Mouse (Mus musculus) spleen, embryonic (tissue): Measurements from ENCODE around the gene Aadac.

Experiments
- CTCF ChIA-PET: fragments of 350-600 bp; sonication (Branson Sonifier 250); formaldehyde crosslinking; loops from one replicate; lab custom pipeline; 2022; lab: Charles Lee

Aadac gene

DNA sequence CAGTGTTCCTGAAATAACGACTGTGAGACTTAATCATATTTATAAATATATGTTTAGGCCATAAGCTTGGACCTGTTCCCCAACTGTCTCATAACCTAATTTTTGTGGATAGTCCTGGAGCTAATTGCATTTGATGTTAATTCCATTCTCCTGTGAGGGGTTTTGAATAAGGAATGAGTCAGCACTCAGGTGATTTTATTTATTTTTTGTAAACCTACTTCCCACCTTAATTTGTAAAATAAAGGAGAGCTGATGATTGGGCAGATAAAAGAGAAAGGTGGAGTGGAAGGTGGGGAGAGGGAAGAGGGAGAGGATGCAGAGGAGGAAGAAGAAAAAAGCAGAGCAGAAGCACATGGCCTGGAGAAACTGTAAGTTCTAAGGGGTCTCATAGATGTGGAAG, at the start of gene Aadac:
TSS of gene Aadac (plus strand) at position 301 of the 400 bp plus-strand sequence.
- CTCF ChIA-PET = no interaction called here

DNA sequence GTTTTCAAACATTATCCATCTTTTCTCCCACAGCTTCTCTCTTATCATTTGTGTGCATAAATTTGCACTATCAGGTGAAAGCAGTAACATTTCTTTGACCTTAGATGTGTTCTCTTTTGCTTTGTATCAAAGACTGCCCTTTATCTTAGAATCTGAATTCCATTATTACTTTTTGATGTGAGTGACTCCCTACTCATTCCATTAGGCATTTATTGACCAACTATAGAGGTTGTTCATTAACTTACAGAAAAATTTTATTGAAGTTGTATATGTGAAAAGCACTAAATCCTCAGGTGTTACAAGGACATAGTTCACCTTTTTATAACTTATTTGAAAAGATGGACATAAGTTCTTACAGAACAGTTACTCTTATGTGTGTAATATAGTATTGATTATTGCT, 21.9 kb upstream of the Aadac start:
- CTCF ChIA-PET = no interaction called here

DNA sequence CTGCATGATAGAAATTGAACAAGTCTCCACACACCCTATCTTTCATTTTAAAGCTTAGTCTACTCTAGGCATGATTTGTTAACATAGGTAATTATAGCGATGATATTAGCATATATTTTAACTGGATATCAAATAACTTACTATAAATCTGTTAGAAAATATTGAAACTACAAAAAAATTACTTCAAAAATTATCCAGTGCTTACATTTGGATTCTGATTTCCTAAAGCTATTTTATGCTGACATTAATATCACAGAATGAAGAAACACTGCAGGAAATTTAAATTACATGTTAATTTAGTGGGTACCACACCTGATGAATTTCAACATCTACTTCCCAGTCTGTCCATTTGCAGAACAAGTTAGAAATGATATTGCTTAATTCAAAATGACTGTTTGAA, 19.1 kb upstream of the Aadac start, which contains the start of gene Aadacl2:
TSS of gene Aadacl2 (plus strand) at position 301 of the 400 bp plus-strand sequence.
- CTCF ChIA-PET = no interaction called here

DNA sequence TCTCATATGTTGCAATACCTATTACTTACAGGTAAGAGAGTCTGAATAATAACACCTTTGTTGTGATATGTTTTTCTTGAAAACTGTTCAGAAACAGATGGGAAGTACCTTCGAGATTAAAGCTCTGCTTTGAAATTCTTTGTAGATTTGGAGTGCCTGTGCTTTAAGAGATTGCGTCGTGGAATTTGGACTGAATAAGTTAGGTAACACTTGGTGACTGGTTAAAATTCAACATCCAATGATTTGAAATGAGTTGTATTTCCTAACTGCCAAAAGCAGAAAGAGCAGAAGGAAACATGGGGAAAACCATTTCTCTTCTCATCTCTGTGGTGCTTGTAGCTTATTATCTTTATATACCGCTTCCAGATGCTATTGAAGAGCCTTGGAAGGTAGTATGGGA, 6.0 kb downstream of the Aadac start:
- CTCF ChIA-PET = no interaction called here

DNA sequence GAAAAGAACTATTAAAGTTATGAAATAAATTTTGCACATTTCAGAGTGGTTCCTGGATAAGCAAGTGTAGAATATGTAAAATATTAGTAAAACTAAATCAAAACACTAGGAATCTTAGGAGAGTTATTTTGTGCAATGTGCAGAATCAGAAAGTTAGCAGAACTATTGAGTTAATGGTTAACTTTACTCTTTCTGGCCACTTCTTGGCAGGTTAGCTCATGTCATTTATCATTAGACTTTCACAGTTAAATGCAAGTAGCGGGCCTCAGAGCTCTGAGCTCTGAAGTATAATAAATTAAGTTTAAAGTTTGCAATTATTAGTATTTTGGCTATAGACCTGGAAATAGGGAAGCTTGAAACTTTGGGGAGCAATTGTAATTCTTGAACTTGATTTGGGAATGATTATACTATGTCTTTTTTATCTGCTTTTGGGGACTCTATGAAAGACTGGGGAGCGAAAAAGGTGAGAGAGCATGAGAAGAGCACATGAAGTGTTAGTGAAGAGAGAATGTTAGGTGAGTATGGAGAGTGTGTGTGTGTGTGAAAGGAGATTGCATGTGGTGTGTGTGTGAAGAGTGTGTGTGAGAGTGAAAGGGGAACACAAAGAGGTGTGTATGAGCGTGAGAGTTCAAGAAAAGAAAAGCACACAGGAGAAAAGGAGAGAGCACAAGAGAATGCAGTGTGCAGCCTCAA, 20.9 kb downstream of the Aadac start:
- CTCF ChIA-PET = no interaction called here

DNA sequence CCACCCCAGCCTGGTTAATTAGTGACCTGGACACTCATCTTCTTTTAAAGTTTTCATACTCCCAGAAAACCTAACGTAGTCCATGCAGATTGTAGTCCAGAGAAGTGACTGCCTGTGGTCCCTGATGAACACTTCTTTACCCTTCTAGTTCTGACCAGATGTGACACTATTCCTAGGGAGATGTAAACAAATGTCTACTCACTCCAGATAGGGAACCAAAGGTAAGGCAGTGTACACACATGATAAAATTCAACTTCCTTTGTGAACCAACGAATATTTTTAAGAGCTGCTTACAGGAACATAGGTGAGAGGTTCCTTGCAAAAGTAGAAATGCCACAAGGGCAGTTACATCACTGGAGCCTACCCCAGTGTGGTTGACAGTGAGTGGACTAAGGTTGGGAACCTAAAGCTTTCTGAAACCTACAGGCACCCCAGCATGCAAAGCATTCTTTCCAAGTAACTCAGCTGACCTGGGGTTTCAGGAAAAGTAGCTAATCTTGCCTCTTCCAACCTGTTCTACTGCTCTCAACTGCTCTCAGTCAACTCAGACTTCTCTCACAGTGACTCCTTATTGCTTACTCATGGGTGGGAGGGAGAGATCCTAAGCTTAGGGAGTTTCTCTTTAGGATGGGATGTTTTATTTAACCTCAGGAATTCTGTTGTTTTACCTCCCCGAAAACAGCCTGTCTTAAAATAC, 27.9 kb downstream of the Aadac start:
- CTCF ChIA-PET = no interaction called here

DNA sequence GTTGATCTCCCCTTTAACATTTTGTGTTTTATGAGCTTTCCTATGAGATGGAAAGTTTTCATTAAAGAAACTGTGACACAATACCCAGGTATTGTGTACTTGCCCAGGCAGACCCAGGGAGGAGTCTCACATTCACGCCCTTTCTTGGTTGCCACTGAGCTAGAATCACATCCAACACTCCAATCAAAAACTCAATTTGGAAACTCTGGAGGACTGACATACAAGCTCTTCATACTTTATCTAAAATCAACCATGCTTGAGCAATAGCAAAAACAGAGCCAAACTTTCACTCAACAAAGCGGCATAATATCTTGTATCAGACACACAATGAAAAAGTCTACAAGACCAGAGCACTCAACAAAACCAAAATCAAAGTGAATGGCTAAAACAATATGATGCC, 28.4 kb downstream of the Aadac start:
- CTCF ChIA-PET = no interaction called here

DNA sequence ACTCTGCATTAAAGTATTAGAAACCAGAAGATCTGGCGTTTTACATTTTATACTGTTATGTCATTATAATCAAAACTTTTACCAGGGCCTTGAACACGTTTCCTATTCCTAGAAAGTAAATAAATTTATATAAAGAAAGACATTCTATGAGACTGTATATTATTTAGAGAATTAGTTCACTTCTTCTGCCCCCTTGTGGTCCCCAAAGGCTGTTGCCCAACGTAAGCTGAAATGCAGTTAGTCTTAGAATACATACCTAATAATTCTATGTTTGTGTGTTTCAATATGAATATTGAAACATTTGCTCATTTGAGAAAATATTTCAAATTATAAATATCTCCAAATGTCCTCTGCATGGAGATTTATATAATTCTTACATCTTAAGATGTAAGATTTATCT, 30.9 kb downstream of the Aadac start:
- CTCF ChIA-PET = no interaction called here

DNA sequence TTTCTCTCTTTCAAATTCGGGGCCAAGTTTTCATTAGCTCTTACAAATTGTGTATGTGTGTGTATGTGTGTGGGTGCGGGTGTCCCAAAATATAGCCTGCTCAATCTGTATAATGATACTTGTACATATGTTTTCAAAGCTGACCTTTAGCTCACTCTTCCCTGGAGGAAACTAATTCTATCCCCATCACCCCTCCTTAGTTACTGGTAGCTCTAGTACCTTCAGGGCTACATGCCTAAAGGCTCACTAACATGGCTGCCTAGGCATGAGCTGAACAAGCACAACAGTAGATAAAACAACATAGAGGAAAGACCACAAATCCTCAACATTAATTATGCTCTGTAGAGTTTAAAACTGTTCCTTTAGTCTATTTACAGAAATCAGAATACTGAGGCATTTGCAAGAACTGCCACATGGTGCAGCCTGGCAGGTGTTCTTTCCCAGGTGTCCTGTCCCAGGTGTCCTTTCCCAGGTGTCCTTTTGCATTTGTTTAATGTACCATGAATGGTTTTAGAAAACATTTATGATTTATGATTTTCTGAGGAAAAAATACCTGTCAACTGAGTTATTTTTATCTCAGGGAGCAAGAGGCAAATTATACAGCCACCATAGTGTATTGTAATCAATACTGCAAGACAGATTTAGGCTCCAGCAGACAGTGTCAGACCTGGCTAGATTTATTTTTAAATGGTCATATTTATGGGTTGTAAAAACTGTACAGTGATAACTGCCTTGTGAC, 31.7 kb downstream of the Aadac start:
- CTCF ChIA-PET = no interaction called here

DNA sequence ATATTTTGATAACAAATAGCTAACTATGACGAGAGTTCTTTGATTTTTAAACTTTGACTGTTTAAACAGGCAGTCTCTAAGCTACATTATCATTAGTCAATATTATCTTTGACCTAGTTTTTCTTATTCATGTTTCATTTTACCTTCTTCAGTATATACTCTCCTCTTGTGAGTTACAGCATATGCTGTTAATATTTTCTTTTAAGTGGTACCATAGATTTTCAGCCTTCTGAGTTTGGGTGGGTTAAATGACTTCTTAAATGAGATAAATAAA, 32.2 kb downstream of the Aadac start:
- CTCF ChIA-PET = no interaction called here

DNA sequence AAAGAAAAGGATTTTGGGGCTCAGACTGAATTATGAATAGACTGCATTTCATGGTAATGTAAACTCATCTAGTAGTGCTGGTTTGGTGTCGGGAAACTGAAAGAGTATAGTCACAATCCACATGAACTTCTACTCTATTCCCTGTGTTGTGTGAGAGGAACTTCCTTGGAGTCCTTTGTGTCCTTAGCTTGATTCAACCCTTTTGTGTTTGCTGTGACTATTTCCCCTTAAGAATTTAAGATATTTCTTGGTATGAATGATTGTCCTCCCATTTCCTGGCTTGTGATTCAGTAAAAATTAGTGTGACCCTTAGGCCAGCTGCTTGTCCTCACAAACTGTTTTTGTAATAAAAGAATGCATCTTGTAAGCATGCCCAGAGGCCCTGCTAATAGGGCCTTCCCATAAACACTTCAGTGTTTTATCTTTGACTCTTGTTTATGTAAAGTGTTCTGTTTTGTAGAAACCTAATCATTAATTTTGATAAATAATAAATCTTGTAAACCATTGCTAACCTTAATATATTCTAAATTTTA, 53.4 kb downstream of the Aadac start:
- CTCF ChIA-PET = no interaction called here

DNA sequence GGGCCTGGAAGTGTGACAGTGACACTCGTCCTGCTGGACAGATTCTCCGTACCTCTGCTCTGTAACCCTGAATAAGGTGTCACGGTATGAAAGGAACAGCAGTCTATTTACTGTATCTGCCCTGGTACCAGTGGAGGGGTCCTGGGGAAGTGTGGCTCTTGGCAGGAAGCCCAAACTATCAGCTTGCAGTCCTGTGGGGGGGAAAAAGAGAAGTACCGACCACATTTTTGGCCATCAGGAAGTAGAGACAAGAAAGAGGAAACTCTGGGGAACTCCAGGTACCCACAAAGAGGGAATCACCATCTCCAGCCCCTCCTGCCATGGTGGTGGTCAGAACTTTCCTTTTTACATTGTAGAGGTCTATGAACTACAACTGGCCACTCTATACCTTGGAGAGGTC, 55.1 kb downstream of the Aadac start:
- CTCF ChIA-PET = no interaction called here

DNA sequence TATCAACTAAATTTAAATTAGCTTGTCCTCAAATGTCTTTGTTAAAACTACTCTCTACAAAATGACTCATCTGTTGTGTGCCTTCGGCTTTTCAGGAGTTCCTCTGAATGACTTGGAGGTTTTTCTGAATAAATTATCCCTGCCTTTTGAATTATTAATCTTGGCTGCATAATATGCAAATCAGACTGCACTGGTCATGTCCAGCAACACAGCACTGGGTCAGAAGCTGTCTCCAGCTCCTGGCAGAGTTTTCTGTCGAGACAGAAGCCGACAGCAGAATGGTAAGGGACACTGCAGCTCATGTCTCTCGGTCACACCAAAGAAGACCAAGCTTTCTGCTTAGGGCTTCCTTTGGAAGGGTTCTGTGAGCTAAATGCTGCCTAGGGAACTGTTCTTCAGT, 56.1 kb downstream of the Aadac start, which contains the start of gene Sucnr1:
TSS of gene Sucnr1 (plus strand) at position 222 of the 400 bp plus-strand sequence.
- CTCF ChIA-PET = interaction anchor here (0.8 kb wide), 1 partner anchor 1129 kb away, joined by 3 read pairs; no protein-coding TSS in a partner anchor

DNA sequence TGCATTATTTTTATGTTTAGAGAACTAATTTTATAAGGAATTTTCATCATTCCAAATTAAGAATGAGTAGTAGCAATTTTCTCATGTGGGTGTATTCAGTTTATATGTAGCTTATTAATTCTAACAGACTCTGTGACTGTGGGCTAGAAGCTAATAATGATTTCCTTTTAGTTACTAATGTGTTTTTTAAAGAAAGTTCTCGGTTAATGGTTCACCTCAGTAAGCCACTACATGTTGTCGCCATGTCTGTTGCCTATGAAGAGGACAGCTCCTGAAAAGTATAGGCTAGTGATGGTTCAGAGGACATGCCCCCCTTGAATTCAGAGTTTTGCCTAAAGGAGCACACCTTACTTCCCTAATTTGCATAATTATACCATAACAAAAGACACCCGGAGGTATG, 57.2 kb downstream of the Aadac start:
- CTCF ChIA-PET = interaction anchor here (0.5 kb wide), 1 partner anchor 846 kb away, joined by 6 read pairs; no protein-coding TSS in a partner anchor

DNA sequence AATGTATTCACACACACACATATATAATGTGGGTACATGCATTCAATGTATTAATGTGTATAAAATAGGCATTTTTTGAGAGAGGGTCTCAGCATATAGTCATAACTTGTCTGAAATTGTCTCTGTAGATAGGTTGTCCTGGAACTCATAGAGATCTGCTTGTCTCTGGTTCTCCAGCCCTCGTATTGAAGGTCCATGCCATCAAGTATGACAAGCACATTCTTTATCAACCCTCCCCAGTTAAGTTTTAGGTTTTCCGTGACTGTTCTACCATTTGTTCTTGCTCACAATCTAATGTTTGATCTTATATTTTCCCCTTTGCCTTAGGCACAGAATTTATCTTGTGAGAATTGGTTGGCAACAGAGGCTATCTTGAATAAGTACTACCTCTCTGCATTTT, 60.2 kb downstream of the Aadac start:
- CTCF ChIA-PET = interaction anchor here (0.6 kb wide), 1 partner anchor 13 kb away, joined by 9 read pairs; no protein-coding TSS in a partner anchor
